Mouse (Mus musculus): Measurements from ENCODE around the gene Clpb. TPM values are rescaled to one million over a fixed set of nuclear protein-coding genes. Genes with fewer than 3 reads are reported as not detected.

Gene Clpb
- polyA plus RNA-seq, 1 experiment from 2014 or later, result 52.1 TPM

DNA sequence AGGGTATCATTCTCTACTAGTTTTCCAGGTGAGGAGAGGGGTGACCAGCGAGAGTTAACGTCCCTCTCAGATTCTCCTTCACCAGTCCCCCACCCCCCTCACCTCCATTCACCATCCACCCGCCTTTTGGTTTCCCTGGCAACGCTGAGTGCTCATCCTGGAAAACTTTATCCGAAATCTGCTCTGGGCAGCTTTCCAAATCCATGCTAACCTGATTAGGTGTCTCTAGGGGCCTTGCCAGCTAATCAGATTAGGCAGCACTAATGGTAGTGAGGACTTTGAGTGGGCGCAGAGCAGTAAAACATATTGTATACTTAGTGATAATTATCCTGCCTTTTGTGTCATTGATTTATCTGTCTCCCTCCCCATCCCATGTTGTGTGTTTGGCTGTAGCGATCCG is 109.3 kb downstream of the Clpb start:
- H3K9me3 ChIP-seq, result no peaks in the 10 kb centered on the region
- H3K36me3 ChIP-seq, result peaks cover 33% of the 10 kb centered on the region
- no peak for ATAC-seq (ENCODE audit: low FRiP score, low read depth)
- no peak overlapping the region for H3K9ac ChIP-seq
- H3K4me2 ChIP-seq (replicated peaks), result no peak overlapping the region
- 62% methylated on average over 8 of the region's 8 CpGs for WGBS
- no peak overlapping the region for H3K4me3 ChIP-seq
- H3K27ac ChIP-seq, result no peak overlapping the region
- H3K27me3 ChIP-seq, result no peaks in the 10 kb centered on the region
- H3K4me1 ChIP-seq, result peaks cover 16% of the 10 kb centered on the region

DNA sequence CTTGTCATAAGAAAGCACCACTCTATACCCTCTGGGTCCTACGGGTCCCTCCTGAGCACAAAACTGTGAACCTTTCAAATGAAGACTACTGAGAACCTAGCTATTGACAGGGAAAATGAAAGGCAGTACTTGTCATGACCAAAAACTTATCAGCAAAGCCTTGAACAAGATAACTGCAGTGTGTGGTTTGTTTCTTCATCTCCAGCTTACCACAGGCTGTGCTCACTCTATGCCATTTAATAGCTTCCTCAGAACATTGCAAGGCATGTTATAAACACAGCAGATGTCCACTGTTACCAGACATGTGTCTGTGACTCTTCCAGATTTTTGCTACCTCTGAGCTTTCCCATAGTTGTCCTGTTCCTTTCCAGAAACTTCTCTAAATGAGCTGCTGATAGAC is 113.6 kb downstream of the Clpb start:
- Histone ChIP-seq H3K9ac (no peak overlapping the region), H3K27me3 (no peaks in the 10 kb centered on the region), H3K4me1 (no peaks in the 10 kb centered on the region), H3K4me2 (replicated peaks) (no peak overlapping the region), H3K27ac (no peak overlapping the region), H3K36me3 (peaks cover 54% of the 10 kb centered on the region), H3K9me3 (no peaks in the 10 kb centered on the region), H3K4me3 (no peak overlapping the region)
- no peak for ATAC-seq (ENCODE audit: low FRiP score, low read depth)
- 90% methylated on average over 1 of the region's 1 CpGs for WGBS

DNA sequence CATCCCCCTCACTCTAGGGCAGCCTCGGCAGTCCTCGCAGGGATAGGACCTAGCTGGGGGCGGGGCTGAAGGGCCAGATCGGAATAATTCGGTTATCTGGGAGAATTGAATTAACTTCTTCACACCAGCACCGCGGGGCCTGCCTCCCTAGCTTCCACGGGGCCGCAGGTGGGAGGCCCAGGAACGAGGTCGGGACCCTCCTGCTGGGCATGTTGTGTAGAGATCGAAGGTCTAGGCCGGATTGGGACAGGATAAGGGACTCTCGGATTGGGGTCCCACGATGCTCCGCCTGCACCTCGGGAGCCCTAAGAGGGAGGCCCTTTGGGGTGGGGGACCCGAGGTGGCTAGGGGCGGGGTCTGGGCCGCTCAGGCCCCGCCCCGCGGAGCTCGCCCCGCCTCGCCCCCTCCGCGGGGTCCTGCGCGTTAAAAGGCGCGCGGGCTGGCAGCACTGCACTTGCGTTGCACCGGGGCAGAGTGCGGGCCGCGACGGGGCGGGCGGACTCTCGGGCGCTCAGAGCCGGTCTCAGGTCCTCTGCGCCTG is 154.5 kb downstream of the Clpb start, which contains the start of gene Phox2a:
Gene Phox2a, plus strand, starts transcription at position 453 of the 541 bp plus-strand sequence.
- H3K9ac ChIP-seq, result peak within 1 kb of the TSS; percentile 31; the same call in 1 of the 2 replicates
- H3K27me3 ChIP-seq, result peaks cover 80% of the 10 kb centered on the region
- no peak within 1 kb of the TSS for H3K27ac ChIP-seq
- no peak for ATAC-seq (ENCODE audit: low FRiP score, low read depth)
- H3K4me1 ChIP-seq, result peaks cover 28% of the 10 kb centered on the region
- peak within 1 kb of the TSS; percentile 62 for H3K4me2 ChIP-seq (replicated peaks)
- H3K9me3 ChIP-seq, result no peaks in the 10 kb centered on the region
- H3K4me3 ChIP-seq, result peak within 1 kb of the TSS; percentile 40
- H3K36me3 ChIP-seq, result peaks cover under 1% of the 10 kb centered on the region; the same call in 1 of the 2 replicates
- 1% methylated on average over 35 of the region's 45 CpGs for WGBS

DNA sequence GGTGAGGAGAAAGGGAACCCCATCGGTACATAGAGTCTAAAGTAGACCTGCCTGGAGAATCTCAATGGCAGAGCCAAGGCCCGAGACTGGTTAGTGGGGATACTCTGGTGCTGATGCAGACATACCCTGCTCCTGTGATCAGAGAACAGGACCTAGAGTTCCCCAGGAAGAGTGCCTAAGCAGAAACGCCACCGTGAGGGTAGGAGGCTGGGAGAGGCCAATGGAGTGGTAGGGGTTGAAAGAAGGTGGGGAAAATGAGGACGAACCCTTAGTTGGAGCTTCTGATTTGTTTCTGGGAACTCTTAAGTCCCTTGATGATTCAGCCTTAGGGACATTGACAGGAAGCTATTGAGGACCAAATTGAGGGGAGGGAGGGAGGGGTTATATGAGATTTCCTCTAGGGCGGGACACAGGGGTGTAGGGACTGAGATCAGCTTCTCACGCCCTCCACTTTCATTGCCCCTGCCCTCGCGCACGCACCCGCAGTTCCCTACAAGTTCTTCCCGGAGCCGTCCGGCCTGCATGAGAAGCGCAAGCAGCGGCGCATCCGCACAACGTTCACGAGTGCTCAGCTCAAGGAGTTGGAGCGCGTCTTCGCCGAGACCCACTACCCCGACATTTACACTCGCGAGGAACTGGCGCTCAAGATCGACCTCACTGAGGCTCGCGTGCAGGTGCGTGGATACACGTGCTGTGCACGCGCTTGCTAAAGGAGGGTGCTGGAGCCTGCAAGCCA is 157.0 kb downstream of the Clpb start:
- Histone ChIP-seq H3K36me3 (peaks cover 26% of the 10 kb centered on the region), H3K4me3 (peak overlapping the region; percentile 46), H3K27ac (no peak overlapping the region), H3K4me1 (peaks cover 37% of the 10 kb centered on the region), H3K9ac (no peak overlapping the region), H3K9me3 (no peaks in the 10 kb centered on the region), H3K4me2 (replicated peaks) (peak overlapping the region; percentile 89), H3K27me3 (peaks cover 84% of the 10 kb centered on the region)
- WGBS, result 2% methylated on average over 35 of the region's 35 CpGs
- no peak for ATAC-seq (ENCODE audit: low FRiP score, low read depth)

DNA sequence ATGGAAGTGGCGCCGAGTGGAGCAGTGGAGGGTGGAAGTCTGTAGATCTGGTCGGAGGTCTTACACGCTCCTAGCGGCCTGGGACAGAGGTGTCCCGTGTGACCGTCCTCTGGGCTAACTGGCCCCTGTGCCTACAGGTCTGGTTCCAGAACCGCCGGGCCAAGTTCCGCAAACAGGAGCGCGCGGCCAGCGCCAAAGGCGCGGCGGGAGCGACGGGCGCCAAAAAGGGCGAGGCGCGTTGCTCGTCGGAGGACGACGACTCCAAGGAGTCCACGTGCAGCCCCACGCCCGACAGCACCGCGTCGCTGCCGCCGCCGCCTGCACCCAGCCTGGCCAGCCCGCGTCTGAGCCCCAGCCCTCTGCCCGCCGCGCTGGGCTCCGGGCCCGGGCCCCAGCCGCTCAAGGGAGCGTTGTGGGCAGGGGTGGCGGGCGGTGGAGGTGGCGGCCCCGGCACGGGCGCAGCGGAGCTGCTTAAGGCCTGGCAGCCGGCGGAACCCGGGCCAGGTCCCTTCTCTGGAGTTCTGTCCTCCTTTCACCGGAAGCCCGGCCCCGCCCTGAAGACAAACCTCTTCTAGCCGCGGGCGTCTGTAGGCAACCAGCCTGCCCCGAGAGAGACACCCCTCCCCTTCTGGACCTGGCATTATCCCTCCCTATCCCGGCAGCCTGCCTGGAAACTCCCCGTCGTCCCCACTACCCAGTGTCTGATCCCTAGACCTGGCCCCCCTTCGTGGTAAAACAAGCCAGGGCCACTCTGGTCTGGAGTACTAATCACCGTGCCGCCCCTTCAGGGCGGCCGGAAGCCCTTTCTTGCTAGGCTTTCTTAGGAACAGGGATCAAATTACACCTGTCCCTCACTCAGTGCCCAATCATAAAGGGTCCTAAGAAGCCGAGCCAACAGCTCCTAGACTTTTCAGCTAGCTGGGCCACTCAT is 158.4 kb downstream of the Clpb start:
- peaks cover 73% of the 10 kb centered on the region for H3K27me3 ChIP-seq
- H3K4me2 ChIP-seq (replicated peaks), result peak overlapping the region; percentile 89
- H3K27ac ChIP-seq, result no peak overlapping the region
- peak overlapping the region; percentile 46 for H3K4me3 ChIP-seq
- peak; percentile 74 for ATAC-seq (ENCODE audit: low FRiP score, low read depth)
- under 1% methylated on average over 71 of the region's 71 CpGs for WGBS
- H3K9me3 ChIP-seq, result no peaks in the 10 kb centered on the region
- peaks cover 37% of the 10 kb centered on the region for H3K4me1 ChIP-seq
- H3K36me3 ChIP-seq, result peaks cover 40% of the 10 kb centered on the region
- H3K9ac ChIP-seq, result peak overlapping the region; percentile 67

DNA sequence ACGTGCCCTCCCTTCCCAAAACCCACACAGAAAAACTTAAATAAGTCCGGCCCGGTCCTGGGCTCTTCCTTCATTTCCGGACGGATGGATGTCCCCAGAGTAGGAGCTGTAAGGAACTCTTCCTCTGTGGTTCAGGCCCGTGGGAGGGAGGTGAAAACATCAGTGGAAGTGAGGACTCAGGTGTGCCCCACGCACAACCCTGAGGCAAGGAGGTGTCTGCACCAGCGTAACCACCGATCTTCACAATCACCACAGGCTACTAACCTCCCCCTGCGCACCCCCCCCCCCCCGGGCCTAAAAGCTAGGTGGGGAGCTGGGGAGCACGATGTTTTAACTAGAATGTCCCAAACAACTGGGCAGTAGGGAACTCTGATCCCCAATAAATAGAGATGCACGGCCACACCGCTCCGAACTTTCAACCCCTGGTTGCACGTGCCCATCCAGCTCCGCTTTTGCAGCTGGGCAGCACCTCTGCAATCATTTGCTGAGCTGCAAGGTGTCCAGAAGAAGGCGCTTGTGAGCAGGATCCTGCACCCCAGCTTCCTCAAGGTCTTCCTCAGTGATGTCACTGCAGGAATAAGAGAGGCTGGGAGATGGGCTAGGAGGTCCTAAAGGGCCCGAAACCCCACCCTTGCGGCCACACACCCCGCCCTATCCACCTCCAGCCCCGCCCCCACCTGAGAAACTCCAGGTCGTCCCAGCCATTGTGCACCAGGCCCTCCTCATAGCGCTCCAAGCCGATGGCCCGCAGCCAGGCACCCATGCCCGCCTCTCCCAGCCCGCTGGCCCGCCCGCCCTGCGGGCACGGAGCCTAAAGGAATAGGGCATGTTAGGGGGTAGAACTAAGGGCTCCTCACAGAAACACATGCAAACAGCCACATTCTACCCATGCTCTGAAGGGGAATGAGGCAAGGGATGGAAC is 159.7 kb downstream of the Clpb start:
- no peak overlapping the region for H3K4me2 ChIP-seq (replicated peaks)
- H3K9ac ChIP-seq, result no peak overlapping the region
- peaks cover 33% of the 10 kb centered on the region for H3K4me1 ChIP-seq
- H3K36me3 ChIP-seq, result peaks cover 52% of the 10 kb centered on the region
- peaks cover 60% of the 10 kb centered on the region for H3K27me3 ChIP-seq
- no peaks in the 10 kb centered on the region for H3K9me3 ChIP-seq
- no peak overlapping the region for H3K27ac ChIP-seq
- H3K4me3 ChIP-seq, result no peak overlapping the region
- no peak; the same call in 1 of the 2 replicates for ATAC-seq (ENCODE audit: low FRiP score, low read depth)
- WGBS, result 31% methylated on average over 32 of the region's 32 CpGs

DNA sequence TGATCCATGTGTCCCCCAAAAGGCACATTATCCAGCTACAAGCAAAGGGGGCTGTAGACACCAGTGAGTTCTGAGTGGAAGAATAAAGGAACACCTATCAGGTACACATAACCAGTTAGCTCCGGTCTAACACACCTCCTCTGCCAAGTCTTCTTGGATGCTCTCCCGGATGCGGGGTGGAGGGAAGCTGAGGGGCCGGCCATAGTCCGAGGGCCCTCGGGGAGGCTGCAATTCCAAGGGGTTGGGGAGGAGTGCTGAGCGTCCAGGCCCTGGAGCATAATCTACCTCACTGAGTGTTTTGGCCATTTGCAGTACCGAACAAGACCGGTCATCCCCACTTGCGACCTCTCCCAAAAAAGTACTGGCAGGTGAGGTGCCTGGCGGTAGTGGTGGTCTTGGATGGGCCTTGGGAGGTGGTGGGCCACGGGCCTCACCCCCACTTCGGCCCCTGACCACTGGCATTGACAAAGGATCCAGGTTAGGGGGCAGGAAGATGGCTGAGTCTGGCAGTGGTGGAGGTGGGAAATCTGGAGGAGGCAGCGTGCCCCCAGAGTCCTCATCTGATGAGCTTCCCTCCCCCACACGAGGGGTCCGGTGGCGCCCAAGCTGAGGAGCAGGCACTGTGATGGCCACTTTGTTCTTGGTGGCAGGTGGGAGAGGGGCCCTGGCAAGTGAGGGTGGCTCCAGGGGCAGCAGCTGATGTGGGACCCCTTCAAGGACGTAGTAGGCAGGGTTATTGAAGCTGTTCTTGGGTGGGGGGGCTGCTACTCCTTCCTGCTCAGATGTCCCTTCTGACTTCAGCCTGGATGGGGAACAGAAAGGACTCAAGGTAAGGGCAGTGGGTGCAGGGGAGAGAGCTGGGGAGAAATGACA is 160.6 kb downstream of the Clpb start:
- WGBS, result 82% methylated on average over 18 of the region's 18 CpGs
- Histone ChIP-seq H3K9ac (no peak overlapping the region), H3K4me2 (replicated peaks) (no peak overlapping the region), H3K4me3 (no peak overlapping the region), H3K27me3 (peaks cover 51% of the 10 kb centered on the region), H3K4me1 (peaks cover 28% of the 10 kb centered on the region), H3K27ac (no peak overlapping the region), H3K36me3 (peaks cover 61% of the 10 kb centered on the region), H3K9me3 (no peaks in the 10 kb centered on the region)
- ATAC-seq (ENCODE audit: low FRiP score, low read depth), result no peak

DNA sequence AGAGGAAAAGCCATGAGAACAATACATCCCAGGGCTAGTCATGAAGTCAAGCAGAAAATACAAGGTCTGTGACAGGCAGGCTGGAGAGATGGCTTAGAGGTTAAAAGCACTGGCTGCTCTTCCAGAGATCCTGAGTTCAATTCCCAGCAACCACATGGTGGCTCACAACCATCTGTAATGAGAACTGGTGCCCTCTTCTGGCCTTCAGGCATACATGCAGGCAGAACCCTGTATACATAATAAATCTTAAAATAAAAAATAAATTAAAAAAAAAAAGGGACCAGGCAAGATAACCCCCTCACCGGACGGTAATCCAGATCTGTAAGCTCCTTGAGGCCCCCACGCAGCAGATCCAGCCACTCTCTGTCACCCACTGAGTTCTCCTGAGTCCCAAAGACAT is 166.9 kb downstream of the Clpb start:
- no peaks in the 10 kb centered on the region for H3K27me3 ChIP-seq
- no peak overlapping the region for H3K4me3 ChIP-seq
- peaks cover 21% of the 10 kb centered on the region for H3K4me1 ChIP-seq
- H3K4me2 ChIP-seq (replicated peaks), result no peak overlapping the region
- H3K27ac ChIP-seq, result no peak overlapping the region
- WGBS, result 98% methylated on average over 3 of the region's 3 CpGs
- no peak for ATAC-seq (ENCODE audit: low FRiP score, low read depth)
- H3K9me3 ChIP-seq, result no peaks in the 10 kb centered on the region
- H3K36me3 ChIP-seq, result peaks cover 92% of the 10 kb centered on the region
- no peak overlapping the region for H3K9ac ChIP-seq

DNA sequence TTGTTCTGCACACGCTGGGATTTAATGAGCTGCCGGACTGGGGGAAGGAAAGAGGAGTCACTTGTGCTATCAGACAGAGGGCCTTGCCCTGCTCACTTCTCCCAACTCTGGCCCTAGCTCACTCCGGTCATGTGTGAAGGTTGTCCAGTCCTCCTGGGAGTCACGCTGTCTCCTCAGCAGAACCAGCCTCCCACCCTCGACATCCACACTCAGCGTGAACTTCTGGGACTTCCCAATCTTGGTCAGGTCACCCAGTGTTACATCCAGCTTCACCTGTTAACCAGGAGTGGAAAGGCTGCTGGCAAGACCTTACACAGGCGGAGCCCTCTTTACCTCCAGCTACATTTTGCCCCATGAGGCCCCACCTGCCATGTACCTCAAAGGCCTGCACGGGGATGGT is 168.0 kb downstream of the Clpb start:
- Histone ChIP-seq H3K4me1 (peaks cover 27% of the 10 kb centered on the region), H3K4me2 (replicated peaks) (no peak overlapping the region), H3K27ac (no peak overlapping the region), H3K4me3 (no peak overlapping the region), H3K27me3 (no peaks in the 10 kb centered on the region), H3K9me3 (no peaks in the 10 kb centered on the region), H3K9ac (no peak overlapping the region), H3K36me3 (peaks cover 82% of the 10 kb centered on the region)
- WGBS, result 95% methylated on average over 8 of the region's 8 CpGs
- ATAC-seq (ENCODE audit: low FRiP score, low read depth), result no peak

DNA sequence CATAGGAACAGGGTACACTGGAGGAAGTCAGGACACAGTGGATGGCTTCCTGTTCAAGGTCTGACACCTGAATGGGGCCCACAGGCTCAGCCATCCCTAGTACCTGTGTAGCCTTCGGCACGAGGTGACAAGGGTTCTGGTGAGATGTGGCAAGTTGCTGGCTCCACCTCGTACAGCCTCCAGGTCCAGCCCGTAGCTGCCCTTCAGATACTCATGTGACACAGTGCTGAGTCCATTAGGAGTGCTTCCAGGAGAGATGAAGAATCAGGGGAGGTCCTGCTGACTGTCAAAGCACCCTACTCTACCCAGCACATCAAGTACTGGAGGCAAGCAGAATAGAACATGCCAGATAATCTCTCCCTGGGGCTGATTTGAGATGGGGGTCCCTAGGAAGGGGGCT is 168.9 kb downstream of the Clpb start:
- Histone ChIP-seq H3K4me2 (replicated peaks) (no peak overlapping the region), H3K36me3 (peaks cover 72% of the 10 kb centered on the region), H3K4me1 (peaks cover 27% of the 10 kb centered on the region), H3K9ac (no peak overlapping the region), H3K9me3 (no peaks in the 10 kb centered on the region), H3K27ac (no peak overlapping the region), H3K4me3 (no peak overlapping the region), H3K27me3 (no peaks in the 10 kb centered on the region)
- no peak for ATAC-seq (ENCODE audit: low FRiP score, low read depth)
- 93% methylated on average over 4 of the region's 4 CpGs for WGBS

All from limb, embryonic 13.5 days (tissue).